Mouse (Mus musculus): ENCODE results near the gene Leng8.

DNA sequence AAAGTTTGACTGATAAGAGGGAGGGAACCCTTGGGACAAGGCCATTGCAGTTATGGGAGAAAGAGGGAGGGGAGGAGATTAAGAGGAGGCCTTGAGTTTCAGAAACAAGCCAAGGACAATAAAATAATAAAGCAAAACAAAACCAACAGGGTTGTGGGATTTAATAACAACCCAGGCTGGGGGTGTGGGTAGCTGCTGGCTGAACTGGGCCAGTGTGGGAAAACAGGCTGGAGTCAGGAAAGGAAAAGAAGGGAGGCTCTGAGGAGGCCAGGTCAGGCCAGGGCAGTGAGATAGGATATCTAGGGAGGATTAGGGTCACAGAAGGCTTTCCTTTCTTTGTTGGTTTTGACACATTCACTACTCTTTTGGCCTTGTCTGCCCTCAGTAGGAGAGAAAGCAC, 30.3 kb downstream of the Leng8 start:
- no peak for TF ChIP-seq CTCF (conservative IDR thresholded peaks at IDR 0.05; ENCODE audit: low read length)
- no peak for TF ChIP-seq NANOG (IDR thresholded peaks at IDR 0.05; ENCODE audit: borderline replicate concordance, low read length)
- TF ChIP-seq POU5F1 (IDR thresholded peaks at IDR 0.05; ENCODE audit: borderline replicate concordance, low read length), result no peak

All from E14TG2a.4 (cell line).